Mouse (Mus musculus) gastrocnemius, postnatal 25 days (tissue): Measurements from ENCODE around the gene Dpp7. TPM values are rescaled to one million over a fixed set of nuclear protein-coding genes. Genes with fewer than 3 reads are reported as not detected.

ENCODE experiments used
- DNase-seq: peaks from one replicate; pipeline ENCODE4 v3.0.0; 2022
- long read RNA-seq, 2 experiments: library from polyadenylated mRNA; stranded (forward); transcript quantifications; one replicate each; pipeline ENCODE4 v2.0.0; 2021
- total RNA-seq, 2 experiments: library from RNA; stranded (reverse); gene quantifications; 1 replicate in 1 of 2; 2 replicates in 1 of 2; pipeline ENCODE4 v1.2.3; 2021

Dpp7 gene
- total RNA-seq, result 10 to 100 TPM; 10.1 to 10.4 TPM
- long read RNA-seq, experiment 1, transcript Dpp7-201 (13 exons, 1,682 nt), result major isoform, 6 of 10 reads
- long read RNA-seq, experiment 1, partial matches to known transcripts, result 2 of 10 reads
- long read RNA-seq, experiment 1, other reads (novel, unspliced or antisense), result 2 of 10 reads
- long read RNA-seq, experiment 2, transcript Dpp7-201 (13 exons, 1,682 nt), result major isoform, 7 of 11 reads
- long read RNA-seq, experiment 2, partial matches to known transcripts, result 2 of 11 reads
- long read RNA-seq, experiment 2, other reads (novel, unspliced or antisense), result 2 of 11 reads

DNA sequence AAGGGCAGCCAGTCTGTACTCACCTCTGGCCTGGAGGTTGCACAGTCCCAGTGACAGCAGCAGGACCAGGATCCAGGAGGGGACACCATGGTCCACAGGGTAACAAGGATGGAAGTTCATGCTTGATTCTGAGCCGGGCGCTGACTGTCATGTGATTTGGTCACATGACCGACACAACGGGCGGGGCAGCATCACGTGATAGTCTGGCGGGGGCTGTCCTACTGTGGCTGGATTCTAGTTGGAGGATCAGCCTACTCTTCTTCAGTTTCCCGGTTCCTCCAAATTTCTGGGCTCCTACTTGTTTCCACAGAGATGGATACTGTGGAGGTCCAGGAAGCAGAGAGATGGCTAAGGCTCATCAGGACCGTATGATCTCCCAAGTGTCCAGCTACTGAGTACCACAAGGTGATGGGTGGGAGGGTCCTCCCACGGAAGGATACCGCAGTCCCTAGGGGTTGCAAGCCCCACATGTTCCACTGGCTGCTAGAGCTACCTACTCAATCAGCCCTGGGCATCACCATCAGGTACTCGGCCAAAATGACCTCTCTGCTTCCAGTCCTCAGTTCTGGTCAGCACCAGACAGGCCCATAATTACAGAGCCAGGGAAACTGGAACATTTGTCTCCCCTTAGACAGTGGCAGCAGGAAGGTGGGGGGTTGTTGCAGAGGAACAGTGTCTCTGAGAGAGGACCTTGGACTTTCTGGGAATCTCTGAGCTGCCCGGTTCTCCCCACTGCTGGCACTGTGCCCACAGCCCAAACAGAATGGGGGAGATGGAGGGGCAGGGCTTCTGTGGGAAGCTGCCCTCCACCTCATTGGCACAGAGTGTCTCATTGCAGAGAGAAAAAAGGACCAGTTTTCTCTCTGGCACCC is at the start of gene Dpp7:
Dpp7 (minus strand) TSS at position 152 of the 872 bp plus-strand sequence.
- peak; percentile 70 for DNase-seq

DNA sequence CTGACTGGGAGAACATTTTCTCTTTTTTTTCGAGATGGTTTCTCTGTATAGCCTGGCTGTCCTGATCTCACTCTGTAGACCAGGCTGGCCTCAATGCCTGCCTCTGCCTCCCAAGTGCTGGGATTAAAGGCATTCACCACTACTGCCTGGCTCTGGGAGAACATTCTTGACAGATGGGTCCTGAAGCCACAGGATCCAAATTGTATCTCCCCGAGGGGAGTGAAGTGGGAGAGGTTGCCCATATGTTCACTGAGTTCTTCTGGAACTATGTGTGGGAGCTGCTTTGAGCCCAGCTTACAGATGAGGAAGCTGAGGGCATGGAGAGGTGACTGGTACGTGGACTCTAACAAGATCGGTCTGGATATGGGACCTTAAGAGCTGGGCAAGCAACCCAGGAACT is 47.8 kb upstream of the Dpp7 start:
- no peak for DNase-seq

DNA sequence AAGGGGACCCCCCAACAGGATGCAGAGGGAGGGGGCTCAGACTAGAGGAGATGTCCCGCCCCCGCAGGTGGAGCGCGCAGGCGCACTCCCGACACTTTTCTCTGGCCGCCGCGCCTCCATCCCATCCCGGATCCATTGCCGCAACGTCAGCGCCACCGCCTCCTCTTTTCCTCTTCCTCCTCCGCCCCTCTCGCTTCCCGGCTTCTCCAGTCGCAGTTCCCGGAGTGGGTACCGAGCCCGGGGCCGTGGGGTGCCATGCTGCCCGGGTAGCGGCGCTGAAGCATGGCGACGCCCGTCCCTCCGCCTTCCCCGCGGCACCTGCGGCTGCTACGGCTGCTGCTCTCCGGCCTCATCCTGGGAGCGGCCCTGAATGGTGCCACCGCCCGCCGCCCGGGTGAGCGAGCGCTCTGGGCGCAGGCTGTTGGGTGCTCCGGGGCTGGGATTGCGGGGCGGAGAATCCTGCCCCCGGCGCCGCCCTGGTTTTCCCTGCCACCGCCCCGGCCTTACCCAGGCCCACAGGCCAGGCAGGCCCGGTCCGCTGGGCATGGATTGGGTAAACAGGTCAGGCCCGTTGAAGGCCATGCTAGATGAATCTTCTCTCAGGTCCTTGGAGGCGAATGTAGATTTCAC is 46.9 kb upstream of the Dpp7 start:
- DNase-seq, result peak; percentile 64

DNA sequence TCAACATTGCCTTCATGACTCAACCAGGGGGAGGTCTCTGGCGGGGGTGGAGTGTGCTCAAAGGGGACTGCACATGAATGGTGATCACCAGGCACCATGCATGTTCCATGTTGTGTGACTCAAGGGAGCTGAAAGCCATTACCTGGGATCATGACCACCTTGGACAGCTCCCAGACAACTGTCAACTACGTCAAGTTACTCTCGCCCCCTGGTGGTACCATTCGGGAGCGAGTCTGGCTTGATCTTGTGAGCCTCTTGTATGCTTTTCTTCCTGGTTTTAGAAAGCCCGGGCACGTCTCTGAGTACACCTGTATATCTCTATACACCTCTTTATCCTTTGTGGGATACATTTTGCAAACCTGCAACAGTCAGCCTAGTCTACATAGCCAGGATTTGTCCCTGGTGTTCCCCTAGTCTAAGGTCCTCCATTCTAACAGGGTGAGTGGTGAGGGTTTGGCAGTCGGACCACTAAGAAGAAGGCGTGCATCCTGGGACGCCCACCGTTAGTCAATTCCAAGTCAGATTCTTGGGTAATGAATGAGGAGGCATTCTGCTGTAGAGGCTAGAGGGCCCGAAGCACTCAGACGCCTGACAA is 46.3 kb upstream of the Dpp7 start:
- no peak for DNase-seq

DNA sequence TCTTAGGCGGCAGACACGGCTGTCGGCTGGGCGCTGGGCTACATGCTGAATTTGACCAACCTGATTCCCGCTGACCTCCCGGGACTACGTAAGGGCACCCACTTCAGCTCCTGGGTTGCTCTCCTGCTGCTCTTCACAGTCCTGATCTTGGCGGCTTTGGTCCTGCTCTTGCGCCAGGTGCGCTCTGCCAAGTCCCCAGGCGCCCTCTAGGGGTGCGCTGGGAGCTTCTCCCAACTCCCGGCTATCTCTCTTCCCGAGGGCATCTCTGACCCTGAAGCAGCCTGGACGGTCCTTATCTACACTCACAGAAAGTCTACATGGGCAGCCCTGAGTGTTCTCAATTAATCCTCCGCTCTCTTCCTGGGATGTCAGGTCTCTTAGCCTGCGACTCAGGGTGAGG is 44.6 kb upstream of the Dpp7 start:
- peak; percentile 65 for DNase-seq

DNA sequence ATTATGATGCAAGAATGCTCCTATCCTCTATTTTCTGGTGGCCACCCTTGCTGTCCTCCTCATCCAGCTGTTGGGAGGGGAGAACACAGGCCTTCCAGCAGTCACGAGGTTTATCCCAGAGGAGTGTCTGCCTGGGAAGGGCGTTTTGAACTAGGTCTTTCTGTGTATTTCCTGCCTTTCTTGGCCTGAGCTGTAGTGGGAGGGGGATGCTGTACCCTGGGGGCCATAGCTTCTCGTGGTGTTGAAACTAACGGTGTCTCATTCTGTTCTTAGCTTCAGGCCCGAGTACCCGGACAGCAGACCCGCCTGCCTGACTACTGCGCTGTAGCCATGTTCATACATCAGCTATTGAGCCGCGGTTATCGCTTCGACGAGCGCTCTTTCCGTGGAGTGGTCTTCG is 44.1 kb upstream of the Dpp7 start:
- DNase-seq, result peak; percentile 79

DNA sequence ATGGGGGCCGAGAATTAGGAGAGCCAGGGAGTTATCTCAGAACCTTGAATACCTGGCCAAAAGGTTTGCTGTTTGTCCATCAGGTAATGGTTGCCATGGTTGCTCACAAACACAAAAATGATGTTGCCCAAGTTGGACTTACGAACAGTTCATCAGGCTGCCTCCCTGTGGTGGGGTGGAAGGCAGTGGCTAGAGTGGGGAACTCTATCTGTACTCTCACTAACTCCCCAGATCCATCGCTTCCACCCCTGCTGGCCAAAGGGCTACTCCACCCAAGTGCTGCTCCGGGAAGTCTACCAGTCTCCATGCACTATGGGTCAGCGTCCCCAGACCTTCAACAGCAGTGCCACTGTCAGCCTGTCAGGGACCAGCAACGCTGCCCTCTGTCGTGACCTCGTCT is 42.9 kb upstream of the Dpp7 start, which contains the start of gene Npdc1:
Npdc1 (plus strand) TSS at position 301 of the 400 bp plus-strand sequence.
- no peak for DNase-seq

DNA sequence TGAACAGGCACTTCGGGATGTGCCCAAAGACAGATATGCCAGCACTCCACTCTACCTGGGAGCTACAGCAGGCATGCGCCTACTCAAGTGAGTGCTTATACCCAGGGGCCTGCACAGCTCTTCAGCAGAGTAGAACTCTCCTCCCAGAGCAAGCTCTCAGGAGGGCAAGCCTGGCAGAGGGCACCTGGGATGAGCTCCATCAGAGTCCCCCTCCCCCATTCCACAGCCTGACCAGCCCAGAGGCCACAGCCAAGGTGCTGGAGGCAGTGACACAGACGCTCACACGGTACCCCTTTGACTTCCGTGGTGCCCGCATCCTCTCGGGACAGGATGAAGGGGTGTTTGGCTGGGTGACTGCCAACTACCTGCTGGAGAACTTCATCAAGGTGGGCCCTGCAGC is 41.9 kb upstream of the Dpp7 start:
- DNase-seq, result no peak

DNA sequence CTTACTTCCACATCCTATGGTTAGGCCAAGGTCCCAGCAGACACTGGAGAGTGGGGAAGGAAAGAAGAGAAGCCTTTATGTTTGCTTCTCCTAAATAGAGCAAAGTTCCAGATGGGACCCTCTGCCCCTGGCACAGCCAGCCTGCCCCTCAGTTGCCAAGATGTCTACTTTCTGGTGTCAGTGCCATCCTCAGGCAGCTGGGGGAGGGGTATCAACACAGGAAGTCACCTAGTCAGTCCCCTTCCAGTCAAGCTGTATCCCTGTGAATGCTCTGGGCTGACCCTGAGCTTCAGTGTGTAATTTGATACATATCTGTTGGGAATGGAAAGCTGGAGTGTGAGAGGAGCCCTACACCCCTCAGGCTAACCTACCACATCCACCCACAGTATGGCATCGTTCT is 40.9 kb upstream of the Dpp7 start:
- no peak for DNase-seq

DNA sequence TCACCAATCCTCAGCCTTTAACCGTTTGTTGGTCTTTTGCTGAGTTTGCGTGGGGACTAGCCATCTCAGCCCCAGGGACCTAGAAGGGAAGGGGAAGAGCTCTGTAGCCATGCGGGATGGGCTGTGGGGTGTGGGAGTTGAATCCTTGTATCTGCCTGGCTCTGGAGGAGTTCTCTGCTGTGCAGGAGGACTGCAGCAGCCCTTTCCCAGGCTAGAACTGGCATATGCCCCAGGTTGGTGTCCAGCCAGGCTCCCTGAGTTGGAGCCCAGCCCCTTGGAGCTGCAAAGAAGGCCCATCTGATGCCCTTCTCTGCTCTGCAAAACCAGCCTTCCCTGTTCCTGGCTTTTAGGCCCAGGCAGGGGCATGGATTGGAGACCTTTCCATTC is 40.4 kb upstream of the Dpp7 start:
- peak; percentile 47 for DNase-seq

DNA sequence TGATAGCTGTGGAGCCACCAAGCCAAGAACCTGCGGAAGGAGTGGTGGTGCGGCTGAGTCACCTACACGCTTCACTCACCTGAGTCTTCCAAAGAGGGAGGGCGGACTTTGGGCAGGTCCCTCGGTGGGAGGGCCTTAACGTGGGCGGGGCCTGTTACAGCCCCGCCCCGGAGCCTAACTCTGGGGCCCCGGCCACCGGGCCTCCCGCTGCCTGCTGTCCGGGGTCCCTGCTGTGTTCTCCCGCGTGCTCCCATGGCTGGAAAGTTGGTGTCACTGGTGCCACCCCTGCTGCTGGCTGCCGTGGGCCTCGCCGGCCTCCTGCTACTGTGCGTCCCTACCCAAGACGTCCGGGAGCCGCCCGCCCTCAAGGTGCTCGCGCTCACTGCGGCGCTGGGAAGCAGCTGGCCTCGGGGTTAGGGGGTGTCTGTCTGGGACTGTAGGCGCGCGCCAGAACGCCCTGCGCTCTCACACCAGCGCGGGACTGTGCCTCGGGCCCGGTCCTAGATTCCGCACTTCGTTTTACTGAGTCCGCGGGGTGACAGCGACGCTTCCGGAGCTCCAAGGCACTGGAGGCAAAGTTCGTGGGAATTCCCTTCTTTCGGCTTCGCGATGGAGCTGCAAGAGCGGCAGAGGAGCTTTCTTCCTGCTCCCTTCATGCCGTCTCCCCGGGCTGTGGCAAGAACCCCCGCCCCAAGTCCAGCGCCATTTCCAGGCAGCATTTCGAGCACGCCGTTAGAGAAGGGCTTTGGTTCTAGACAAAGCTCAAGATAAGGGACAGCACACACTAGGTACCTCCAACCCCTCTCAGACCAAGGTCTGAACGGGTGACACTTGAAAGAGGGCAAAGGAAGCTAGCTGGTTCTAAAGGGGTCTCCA is 39.8 kb upstream of the Dpp7 start, which contains the start of gene Entpd2:
Entpd2 (plus strand) TSS at position 154 of the 876 bp plus-strand sequence.
- peak; percentile 48 for DNase-seq

DNA sequence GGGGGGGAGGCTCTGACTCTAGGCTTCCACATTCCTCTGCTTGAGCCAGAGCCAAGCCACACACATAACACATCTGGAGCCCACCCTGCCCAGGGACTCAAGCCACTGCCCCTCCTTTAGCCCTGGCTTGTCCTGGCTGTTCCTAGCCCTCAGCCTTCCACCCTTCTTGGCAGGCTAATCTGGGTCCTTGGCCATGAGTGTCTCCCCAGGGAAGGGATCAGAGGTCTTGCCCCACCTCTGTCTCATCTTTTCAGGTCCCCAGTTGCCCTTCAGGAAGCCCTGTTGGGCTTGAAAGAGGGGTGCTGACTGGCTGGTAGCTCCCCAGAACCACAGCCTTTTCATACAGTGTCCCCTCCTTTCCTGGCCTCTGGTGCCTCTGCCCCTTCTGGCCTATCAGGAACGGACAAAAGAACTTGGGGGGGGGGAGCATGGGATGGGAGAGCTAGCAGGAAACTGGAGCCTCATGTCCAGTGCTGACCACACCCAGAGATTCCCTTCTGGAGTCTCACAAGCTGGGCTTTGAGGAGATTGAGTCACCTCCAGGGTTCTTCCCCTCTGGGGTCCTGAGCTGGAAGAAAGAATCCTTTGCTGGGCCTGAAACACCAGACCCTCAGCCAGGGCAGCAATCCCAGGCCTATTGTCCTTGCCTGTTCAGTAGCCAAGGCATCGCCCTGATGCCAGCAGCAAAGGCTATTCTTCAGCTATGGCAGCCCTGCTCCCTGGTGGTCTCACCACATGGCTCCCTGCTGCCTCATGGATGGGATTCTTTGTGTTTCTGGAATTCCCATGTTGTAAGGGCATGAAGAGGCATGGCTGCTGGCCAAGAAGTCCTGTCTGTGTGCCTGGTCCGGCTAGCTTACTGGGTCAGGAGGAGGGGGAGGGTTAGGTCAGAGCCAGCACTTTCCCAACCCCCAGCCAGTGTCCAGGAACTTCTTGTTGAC is 38.4 kb upstream of the Dpp7 start:
- DNase-seq, result peak; percentile 72

DNA sequence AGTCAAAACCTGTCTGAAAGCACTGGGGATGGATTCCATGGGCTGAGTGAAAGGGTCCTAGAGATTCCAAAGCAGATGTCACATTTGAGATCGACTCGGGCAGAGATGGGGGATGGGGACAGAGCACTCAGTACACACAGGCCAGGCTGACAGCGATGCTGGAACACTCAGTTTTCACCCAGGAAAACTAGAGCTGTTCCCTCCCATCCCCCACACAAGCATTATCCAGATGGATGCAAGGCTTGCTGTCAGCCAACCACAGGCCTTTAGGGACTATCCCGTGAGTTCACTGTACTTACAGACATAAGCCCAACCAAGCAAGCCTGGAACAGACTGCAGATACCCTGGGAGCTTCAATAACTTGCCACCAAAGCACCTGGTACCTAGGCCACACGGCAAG is 35.1 kb upstream of the Dpp7 start:
- no peak for DNase-seq

DNA sequence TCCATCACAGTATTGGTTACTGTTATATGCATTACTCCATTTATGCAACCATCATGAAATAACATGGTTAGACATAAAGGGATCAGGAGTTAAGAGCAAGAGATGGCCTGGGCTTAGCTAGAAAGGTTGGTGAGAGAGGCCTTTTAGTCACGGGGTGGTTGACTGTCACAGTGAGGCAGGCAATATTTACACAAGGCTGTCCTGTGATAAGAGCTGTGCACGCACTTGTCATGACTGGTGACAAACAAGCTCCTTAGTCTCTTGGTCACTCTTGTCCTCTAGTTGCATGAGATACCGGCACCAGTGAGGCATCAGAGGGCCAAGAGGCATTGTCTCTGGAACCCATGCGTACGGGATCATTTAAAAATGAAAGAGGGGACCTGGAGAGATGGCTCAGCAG is 28.3 kb upstream of the Dpp7 start:
- DNase-seq, result no peak

DNA sequence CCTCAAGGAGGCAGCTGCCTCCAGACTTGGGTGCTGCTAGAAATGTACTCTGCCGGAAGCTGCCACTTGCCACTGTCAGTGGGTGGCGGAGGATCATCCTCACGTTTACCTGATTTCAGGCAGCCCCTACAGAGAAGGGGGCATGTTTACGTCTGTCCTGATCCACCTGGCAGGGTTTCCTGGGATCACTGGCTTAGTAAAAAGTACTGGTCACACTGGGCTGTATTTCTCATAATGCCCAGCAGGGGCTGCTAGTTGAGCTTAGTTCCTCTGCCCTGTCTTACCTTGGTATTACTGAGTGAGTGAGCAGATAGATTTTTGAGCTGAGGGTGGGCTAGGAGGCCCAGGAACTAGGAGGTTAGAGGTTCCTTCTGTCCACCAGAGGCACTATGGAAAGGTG is 20.4 kb upstream of the Dpp7 start:
- DNase-seq, result no peak

DNA sequence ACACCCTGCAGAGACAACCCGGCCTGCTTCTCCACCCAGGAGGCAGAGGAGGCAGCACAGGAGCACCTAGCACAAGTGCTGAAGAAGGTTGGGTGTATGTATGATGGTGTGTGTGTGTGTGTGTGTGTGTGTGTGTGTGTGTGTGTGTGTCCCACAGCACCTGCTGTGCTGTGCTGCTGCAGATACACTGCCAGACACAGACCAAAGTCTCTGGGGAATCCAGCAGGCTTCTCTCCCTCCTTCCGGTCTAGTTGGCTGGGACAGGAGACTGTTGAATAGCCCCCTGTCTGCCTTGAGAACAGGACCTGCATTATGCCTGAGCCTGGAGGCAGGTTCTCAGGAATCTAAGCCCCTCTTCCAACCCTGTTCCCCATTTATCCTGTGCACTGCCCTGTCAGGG is 17.3 kb upstream of the Dpp7 start:
- DNase-seq, result no peak

DNA sequence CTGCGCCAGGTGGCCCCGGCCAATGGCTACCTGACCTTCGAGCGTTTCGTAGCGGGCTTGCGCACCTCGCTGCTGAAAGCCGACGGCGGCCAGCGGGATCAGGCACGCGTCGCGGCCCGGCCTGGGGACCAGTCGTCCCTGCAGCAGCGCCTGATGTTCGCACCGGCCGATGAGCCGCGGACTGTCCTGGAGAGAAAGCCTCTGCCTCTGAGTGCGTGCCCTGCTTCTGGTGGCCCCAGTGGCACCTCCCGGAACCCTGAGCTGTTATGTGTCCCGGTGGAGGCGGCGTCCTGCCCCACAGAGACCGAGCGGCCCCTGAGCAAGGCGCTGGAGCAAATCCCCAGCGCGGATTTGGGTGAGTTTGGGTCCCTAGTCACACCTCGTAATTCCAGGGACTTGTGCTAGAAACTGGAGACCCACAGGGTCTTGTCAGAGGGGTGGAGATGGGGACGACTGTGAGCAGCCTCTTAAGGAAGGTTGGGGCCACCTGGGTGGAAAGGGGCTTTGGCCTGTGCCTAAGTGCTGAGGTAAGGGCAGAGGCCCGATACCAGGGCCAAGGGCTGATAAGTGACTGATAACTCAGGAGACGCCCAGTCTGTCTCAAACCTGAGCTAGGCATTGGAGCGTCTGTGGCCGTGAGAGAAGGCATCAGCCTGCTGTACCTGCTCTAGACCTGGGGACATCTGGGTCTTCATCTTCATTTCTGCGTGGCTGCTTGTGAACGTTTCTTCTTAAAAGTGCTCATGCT is 16.7 kb upstream of the Dpp7 start:
- DNase-seq, result no peak

DNA sequence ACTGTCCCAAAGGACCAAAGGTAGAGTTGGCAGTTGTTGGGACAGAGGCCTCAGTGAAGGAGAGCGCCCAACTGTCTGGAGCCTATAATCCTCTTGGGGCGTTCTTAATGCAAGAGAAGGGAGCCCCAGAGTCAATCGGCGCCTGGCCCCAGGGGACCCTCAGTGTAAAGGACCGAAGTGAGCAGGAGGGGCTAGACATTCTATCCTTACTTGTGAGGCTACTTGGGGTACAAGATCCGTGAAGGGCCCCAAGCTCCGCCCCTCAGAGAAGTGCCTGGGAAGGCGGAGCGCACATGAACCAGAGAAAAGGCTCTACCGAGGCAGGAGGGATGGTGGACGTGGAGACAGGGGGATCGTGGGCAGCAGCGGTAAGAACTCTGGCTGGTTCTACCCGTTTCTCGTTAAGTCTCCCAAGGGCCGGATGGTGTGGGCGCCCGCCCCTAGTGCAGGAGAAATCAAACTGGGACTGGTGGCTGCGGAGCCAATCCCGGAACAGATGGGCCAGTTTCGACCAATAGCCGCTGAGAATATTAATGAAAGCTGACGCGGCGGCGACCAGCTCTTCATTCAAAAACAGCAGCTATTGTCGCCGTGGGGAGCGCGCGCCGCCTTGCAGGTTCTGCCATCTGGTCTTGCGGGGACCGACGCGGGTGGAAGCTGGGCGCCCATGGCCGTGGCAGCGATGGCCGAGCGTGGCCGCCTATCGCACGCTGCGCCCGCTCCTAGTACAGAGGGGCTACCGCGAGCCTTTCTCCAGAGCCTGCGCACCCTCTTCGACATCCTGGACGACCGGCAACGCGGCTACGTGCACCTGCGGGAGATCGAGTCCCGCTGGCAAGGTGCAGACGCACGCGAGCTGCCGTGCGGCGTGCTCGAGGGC is 15.8 kb upstream of the Dpp7 start, which contains the start of gene Sapcd2:
Sapcd2 (plus strand) TSS at position 558 of the 880 bp plus-strand sequence.
- peak; percentile 81 for DNase-seq
